Mouse (Mus musculus) right cerebral cortex, postnatal 4 days (tissue): ENCODE data around the gene Rcc1.
A peak's percentile ranks its signal among the peaks of the same experiment; 100 is the strongest.

Experiments
- DNase-seq: peaks from one replicate; pipeline ENCODE4 v3.0.0-alpha.2; 2022

The Rcc1 gene

DNA sequence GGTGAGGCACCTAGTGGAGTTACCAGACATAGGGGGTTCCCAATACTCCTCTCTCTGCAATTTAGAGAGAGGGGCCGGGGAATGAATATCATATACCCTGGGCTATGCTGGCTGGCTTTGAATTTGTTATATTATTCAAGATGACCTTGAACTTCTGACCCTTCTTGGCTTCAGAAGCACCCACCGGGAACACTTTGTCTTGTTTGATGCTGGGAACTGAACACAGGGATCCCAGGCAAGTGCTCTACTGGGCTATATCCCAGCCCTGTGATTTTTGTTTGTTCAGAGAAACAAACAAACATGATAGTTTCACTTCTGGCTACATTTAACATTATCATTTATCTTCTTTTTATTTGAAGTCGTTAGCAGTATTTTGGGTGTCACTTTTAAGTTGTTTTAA, 2.0 kb upstream of the Rcc1 start:
- no peak for DNase-seq

GRCm38 (mm10) chr4:132354571-132354970, 1.2 kb upstream of the Rcc1 start:
- peak; percentile 19 for DNase-seq

DNA sequence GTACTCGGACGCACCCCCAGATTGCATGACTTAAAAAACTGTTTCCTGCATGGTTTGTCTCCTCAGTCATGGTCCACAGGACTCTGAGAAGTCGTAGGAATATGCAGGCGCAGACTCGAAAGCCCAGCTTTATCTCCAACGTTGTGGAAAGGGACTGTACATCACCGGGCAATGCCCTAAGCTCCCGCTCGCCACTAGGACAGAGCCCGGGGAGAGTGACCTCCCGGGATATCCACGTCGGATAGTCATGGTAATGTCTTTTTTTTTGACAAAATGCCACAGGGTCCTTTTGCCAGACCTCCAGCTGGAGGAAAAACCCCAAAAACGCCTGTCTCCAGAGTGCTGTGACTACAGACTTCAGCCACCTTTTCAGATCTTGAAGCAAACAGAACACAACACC, 666 bp downstream of the Rcc1 start:
- no peak for DNase-seq

- no peak for DNase-seq
These were observed 2.0 kb downstream of the Rcc1 start for GRCm38 (mm10) chr4:132351401-132351800.

DNA sequence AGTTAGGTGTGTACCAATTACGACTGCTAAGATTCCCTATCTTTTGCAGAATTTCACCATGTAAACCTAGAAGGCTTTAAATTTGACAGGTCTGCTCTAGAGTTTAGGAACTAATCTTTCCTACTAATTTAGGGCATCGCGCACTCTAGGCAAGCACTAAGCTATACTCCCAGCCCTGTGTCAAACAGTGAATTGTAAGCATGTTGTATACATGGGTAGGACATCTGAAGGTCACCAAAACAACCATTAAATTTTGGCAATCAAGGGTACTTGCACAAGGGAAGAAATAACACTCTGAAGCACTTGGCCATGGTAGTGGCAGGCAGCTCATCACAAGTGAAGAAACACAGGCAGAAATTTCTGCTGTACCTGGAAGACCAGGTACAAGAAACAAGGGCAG, 2.6 kb downstream of the Rcc1 start:
- DNase-seq = no peak

GRCm38 (mm10) chr4:132350123-132350740, 3.2 kb downstream of the Rcc1 start:
- no peak for DNase-seq

DNA sequence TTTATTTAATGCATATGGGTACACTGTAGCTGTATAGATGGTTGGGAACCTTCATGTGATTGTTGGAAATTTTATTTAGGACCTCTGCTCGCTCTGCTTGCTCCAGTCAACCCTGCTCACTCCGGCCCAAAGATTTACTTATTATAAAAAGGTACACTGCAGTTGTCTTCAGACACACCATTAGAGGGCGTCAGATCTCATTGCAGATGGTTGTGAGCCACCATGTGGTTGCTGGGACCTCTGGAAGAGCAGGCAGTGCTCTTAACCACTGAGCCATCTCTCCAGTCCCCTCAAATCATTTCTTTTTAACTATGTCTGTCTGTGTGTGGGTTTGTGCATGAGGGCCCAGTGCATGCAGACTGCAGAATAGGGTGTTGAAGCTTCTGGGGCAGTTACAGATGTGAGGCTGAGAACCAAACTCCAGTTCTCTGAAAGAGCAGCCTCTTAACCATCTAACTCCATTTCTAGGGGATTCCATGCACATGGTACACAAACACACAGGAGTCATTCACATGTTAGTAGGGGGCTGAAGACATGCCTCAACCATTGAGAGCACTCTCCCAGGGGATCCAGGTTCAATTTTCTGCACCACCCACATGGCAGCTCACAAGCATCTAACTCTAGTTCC, 3.8 kb downstream of the Rcc1 start:
- DNase-seq = no peak

DNA sequence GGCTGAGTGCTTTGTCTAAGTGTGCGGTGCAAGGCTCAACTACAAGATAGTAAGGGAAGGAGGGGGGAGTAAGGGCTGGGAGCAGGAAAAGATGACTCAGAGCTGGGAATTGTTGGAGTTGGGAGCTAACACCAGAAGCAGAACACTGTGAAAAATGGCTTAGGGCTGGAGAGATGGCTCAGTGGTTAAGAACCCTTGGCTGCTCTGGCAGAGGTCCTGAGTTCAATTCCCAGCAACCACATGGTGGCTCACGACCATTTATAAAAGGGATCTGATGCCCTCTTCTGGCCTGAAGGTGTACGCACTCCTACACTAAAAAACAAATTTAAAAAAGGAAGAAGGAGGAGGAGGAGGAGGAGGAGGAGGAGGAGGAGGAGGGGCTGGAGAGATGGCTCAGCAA, 6.7 kb downstream of the Rcc1 start:
- no peak for DNase-seq

DNA sequence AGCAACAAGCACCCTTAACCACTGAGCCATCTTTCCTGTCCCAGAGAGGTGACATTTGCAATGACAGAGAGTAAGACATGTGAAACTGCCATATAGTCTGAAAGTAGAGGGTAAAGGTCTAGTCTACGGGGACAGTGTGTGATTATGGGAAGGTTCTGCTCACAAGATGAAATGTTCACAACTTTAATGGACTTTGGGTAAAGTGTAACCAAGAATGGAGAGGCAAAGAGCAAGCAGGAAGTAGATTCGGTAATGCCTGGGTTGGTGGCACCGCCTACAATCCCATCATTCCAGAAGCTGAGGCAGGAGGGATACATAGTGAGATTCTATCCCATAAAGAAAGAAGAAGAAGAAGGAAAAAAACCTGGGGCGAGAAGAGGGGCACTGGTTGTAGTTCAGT, 7.1 kb downstream of the Rcc1 start:
- DNase-seq = no peak

DNA sequence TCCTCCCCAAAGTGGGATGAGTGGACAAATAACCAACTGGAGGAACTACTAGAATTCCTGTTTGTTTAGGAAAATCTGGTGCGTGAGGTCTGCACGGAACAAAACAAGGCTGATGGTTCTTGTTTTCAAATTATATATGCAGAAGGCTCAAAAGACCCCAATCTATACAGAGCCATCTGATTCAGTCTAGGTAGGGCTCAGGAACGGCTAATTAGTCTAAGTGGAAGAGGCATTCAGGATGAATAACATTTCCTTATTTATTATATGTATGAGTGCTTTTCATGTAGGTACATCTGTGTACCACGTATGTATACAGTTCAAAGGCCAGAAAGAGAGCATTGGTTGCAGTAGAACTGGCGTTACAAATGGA, 7.6 kb downstream of the Rcc1 start:
- DNase-seq = no peak

DNA sequence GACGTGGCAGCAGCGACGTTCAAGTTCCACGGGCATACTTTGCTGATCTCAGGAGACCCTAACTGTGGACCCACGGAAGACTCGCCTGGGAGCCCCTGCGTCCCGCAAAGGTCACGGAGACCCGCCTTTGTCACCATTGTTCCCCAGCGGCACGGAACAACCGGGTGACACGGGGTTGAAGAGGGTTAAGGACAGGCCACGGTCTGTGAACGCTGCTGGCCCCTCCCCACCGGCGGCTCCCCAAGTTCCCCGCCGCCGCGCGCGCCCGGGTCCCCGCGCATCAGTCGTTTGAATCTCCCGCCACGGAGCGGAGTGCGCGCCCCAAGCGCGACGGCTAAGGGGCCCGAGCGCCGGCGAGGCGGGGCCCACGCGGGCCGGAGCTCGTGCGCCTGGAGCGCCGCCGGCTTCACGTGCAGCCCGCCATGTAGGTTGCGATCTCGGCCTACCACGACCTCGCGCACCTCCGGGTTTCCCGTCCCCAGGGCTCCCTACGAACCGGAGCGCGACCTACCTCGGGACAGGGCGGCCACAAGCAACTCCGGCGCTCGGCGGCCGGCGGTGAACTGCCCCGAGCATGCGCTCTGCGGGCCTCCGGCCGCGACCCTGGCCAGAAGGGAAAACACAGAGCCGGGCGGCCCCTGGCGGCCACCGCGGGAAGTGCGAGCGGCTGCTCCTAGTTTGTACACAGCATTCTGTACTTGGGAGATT, 8.1 kb downstream of the Rcc1 start:
- DNase-seq = peak; percentile 97

DNA sequence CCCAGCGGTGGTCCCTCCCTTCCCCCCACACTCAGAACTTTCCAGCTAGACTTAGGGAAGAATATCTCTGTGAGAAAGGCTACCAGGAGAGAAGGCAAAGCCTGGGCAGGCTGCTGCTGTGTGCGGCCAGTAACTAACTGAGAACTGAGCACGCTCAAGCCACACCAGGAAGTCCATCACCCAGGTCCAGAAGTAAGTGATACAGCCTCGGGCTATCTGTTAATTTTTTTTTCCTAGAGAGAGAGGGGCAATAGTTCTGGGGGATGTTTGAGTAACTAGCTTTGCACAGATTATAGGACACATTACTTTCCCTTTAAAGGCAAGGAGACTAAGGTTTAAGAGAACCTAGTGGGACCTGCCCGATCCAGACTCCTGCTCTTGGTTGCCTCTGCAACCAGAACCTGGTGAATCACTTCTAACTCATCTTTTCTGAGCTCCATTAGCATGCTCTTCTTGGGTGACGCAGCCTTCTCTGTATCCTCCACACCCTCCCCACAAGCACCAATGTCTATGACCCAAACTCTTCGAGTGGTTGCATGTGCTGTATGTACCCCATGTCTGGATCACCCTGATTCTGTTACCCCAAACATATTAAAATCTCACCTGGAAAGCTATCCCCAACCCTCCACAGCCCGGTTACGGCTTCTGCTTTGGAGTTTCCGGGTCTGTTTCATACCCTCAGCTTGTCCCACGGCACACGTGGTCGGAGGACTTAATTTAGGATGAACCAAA, 8.8 kb downstream of the Rcc1 start:
- DNase-seq = no peak

- no peak for DNase-seq
These were observed 12.0 kb downstream of the Rcc1 start for GRCm38 (mm10) chr4:132341451-132341850.

DNA sequence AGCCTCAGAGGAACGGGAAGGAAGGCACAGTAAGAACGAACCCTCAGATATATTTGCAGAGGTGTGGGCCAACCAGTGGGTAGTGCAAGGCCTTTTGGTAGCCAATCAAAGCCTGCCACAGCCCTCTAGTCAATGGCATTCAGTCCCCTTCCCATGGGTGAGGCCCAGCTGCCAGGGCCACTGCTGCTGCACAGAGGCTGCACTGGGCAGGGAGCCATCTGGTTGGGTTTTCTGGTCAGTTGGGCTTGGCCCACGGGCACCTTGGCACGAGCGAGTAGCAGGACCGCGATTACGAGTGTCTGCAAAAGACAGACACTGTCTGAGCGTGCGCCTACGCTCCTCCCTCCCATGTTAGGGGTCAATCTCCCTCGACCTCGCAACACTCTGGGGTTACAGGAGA, 14.5 kb downstream of the Rcc1 start:
- peak; percentile 48 for DNase-seq

GRCm38 (mm10) chr4:132332880-132333279, 20.5 kb downstream of the Rcc1 start:
- no peak for DNase-seq

DNA sequence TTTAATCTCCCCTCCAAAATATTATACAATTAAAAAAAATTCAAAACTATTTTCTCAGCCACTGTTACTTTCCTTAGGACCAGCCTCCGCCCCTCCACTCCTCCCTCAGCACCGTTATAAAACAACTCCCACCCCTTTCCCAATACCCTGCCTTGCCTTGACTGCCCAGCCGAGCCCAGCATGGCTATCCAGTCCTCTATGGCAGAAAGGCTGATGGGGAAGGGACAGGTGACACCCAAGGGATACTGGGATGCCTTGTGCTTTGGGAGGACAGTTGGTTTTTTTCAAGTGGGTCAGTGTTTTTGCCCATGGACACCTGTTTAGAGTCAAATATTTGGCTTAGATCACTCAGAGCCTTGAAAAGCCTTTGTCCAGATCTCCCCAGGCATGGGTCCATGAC, 21.4 kb downstream of the Rcc1 start:
- DNase-seq = no peak

DNA sequence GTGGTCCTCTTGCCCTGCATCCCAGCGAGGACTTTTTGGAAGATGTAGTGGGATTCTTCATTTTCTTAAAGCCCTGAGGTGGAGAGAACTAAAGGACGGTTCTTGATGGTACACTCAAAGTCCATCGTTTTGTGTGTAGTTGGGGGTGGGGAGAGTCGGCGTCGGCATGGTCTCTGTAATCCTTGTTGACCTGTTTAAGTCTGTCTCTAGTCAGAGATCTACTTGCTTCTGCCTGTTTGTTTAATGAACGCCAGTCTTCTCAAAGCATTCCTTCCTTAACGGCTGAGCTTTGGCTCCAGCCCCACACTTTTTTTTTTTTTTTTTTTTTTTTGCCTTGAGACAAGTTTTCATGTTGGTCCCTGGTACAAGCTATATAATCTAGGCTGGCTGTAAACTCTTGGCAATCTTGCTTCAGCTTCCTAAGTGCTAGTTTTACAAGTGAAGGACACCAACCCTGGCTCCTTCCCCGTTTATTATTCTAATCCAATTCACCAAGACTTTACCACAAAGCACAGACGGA, 23.5 kb downstream of the Rcc1 start:
- no peak for DNase-seq

- DNase-seq = peak; percentile 81
These were observed 24.1 kb downstream of the Rcc1 start, which contains the start of gene Trnau1ap for GRCm38 (mm10) chr4:132329115-132329834. TSS of gene Trnau1ap (minus strand) at chr4:132329538.

GRCm38 (mm10) chr4:132328391-132328982, 24.9 kb downstream of the Rcc1 start:
- no peak for DNase-seq

DNA sequence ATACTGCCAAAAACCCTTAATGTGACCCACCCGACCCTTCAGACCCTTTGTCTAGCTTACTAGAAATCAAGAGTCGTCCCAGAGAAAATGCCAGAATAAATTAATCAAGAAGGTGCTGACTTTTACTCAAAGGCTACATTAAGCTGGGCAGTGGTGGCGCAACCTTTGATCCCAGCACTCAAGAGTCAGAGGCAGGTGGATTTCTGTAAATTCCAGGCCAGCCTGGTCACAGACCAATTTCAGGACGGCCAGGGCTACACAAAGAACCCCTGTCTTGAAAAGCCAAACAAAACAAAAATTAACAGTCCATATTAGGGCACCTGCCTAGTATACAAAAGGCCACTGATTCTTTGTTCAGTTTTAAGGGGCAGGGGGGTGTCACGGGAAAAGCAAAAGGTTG, 26.9 kb downstream of the Rcc1 start:
- no peak for DNase-seq

DNA sequence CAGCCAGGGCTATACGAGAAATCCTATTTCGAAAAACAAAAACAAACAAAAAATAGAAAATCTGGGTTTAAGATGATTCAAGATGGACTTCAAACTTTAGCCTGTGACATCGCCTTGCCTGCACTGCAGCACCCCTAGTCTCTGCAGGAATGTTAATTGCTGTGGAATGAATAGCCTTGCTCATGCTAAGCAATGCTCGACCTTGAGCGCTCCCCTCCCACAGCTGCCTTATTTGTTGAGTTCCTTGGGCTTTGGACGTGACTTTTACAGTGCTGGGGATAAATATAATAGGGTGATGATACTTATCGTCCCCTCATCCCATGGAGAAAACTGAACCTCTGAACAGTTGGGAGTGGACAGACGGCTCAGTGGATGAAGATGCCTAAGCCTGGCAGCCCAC, 37.7 kb downstream of the Rcc1 start:
- DNase-seq = no peak

- no peak for DNase-seq
These were observed 40.8 kb downstream of the Rcc1 start for GRCm38 (mm10) chr4:132312627-132313026.
